Mouse (Mus musculus) liver, postnatal 0 days (tissue): Measurements from ENCODE around the gene Lzts2. TPM values are rescaled to one million over a fixed set of nuclear protein-coding genes. Genes with fewer than 3 reads are reported as not detected.

Experiments
- ATAC-seq: fragments of 200-750 bp; cut with Nextera tagmentation; 2 replicates; pipeline ENCODE4 v1.8.0; 2017; ENCODE audit warnings: mild to moderate bottlenecking, moderate library complexity
- DNase-seq: peaks from one replicate; pipeline ENCODE4 v3.0.0-alpha.2; 2016
- H3K27ac ChIP-seq: fragments of 300-500 bp; sonication (generic); 2 replicates; pipeline ENCODE4 v1.5.1; 2014; ENCODE audit warnings: antibody characterized with exemption, moderate library complexity, mild to moderate bottlenecking, low read depth
- H3K27me3 ChIP-seq: fragments of 300-500 bp; sonication (generic); 2 replicates; pipeline ENCODE4 v1.6.1; 2014; ENCODE audit warnings: low read length, control low read depth, mixed read lengths; ENCODE audit not compliant: insufficient read depth
- H3K36me3 ChIP-seq: fragments of 300-500 bp; sonication (generic); replicated peaks from 2 replicates; pipeline ENCODE4 v1.6.1; 2014; ENCODE audit warnings: mild to moderate bottlenecking, control low read depth, low read length, moderate library complexity, mixed read lengths; ENCODE audit not compliant: insufficient read depth
- H3K4me1 ChIP-seq: fragments of 300-500 bp; sonication (generic); 2 replicates; pipeline ENCODE4 v1.6.1; 2014; ENCODE audit warnings: antibody characterized with exemption, mild to moderate bottlenecking, control low read depth; ENCODE audit not compliant: insufficient read depth
- H3K4me2 ChIP-seq: fragments of 300-500 bp; sonication (generic); 2 replicates; pipeline ENCODE4 v1.6.1; 2014; ENCODE audit warnings: low read depth, mild to moderate bottlenecking, low read length, moderate library complexity, mixed read lengths
- H3K4me3 ChIP-seq: fragments of 300-500 bp; sonication (generic); 2 replicates; pipeline ENCODE4 v1.5.1; 2014; ENCODE audit warnings: low read depth, low read length
- H3K9ac ChIP-seq: fragments of 300-500 bp; sonication (generic); replicated peaks from 2 replicates; pipeline ENCODE4 v1.6.1; 2014; ENCODE audit warnings: mild to moderate bottlenecking, moderate library complexity
- H3K9me3 ChIP-seq: fragments of 300-500 bp; sonication (generic); 2 replicates; pipeline ENCODE4 v1.6.1; 2016; ENCODE audit warnings: mild to moderate bottlenecking, control low read depth, low read length, mixed read lengths
- CTCF ChIP-seq: sonication (generic); IDR thresholded peaks from 2 replicates; pipeline ENCODE4 v1.5.1; 2016; ENCODE audit warnings: antibody characterized with exemption, low read depth
- EP300 ChIP-seq: IDR thresholded peaks from 2 replicates; pipeline ENCODE4 v1.6.1; 2016; ENCODE audit warnings: antibody characterized with exemption, low read depth, mild to moderate bottlenecking
- WGBS: fragments of 180-500 bp; shearing (Covaris S2); extraction: QIAGEN DNeasy Blood & Tissue Kit; methylation state at CpG from one replicate; pipeline ENCODE4 v1.1.7; 2014; ENCODE audit not compliant: insufficient replicate concordance; 5-methylcytosine and 5-hydroxymethylcytosine counted together
- polyA plus RNA-seq: library from polyadenylated mRNA; unstranded; fragments of >200 nt; fragmentation: Nextera tagmentation; extraction: Ambion mirVana; gene quantifications from 2 replicates; pipeline ENCODE4 v1.2.1, GENCODE M21; 2015

Lzts2 gene
- polyA plus RNA-seq, 1 experiment from 2014 or later, result 5.7 TPM

DNA sequence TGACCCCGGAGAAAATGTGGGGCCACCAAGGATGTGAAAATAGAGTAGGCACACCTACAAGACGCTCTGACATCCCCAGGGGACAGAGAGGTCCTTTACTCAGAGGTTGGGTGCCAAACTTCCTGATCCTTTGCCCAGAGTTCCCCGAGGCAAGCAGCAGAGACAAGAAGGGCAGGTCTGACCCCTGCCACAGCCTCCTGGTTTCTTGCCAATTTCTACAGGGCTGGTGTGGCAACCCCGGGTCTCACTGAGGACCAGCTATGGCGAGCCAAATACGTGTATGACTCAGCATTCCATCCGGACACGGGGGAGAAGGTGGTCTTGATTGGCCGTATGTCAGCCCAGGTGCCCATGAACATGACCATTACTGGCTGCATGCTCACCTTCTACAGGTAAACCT, 35.3 kb downstream of the Lzts2 start:
- no peak overlapping the region for H3K4me3 ChIP-seq
- no peaks in the 10 kb centered on the region for H3K9me3 ChIP-seq
- no peak overlapping the region for H3K9ac ChIP-seq
- H3K36me3 ChIP-seq, result 0 out of 2 replicates have a peak, but pooled peaks cover 2% of the 10 kb centered on the region
- no peak overlapping the region for H3K27ac ChIP-seq
- H3K4me2 ChIP-seq, result no peak overlapping the region
- WGBS, result 68% methylated on average over 9 of the region's 9 CpGs
- DNase-seq (no peak), ATAC-seq (no peak)
- TF ChIP-seq CTCF, result no peak
- TF ChIP-seq EP300, result no peak
- peaks cover 25% of the 10 kb centered on the region for H3K4me1 ChIP-seq
- H3K27me3 ChIP-seq, result peaks cover 27% of the 10 kb centered on the region

DNA sequence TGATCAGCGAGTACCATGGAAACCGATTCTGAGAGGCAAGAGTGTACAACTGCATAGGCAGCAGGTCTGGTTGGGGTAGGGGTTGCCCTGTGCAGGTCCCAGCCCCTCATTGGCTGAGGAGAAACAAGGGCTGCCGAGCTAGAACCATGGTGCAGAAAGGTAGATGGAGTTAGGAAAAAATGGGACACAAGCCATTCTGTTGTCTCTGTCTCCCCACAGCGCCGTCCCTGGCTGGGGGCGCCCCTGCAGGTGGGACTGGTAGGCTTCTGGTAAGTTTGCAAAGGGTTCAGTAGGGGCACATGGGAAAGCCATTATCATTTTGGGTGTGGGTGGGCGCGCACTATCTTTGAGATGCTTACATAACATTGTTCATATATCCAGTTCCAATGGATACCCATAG, 39.2 kb downstream of the Lzts2 start:
- Histone ChIP-seq H3K9ac (no peak overlapping the region), H3K4me1 (peaks cover 15% of the 10 kb centered on the region), H3K9me3 (no peaks in the 10 kb centered on the region), H3K4me3 (no peak overlapping the region), H3K27me3 (no peaks in the 10 kb centered on the region), H3K36me3 (0 out of 2 replicates have a peak, but pooled peaks cover 2% of the 10 kb centered on the region), H3K27ac (no peak overlapping the region), H3K4me2 (no peak overlapping the region)
- ATAC-seq (no peak), DNase-seq (no peak)
- TF ChIP-seq CTCF (no peak), EP300 (no peak)
- 88% methylated on average over 8 of the region's 8 CpGs for WGBS

DNA sequence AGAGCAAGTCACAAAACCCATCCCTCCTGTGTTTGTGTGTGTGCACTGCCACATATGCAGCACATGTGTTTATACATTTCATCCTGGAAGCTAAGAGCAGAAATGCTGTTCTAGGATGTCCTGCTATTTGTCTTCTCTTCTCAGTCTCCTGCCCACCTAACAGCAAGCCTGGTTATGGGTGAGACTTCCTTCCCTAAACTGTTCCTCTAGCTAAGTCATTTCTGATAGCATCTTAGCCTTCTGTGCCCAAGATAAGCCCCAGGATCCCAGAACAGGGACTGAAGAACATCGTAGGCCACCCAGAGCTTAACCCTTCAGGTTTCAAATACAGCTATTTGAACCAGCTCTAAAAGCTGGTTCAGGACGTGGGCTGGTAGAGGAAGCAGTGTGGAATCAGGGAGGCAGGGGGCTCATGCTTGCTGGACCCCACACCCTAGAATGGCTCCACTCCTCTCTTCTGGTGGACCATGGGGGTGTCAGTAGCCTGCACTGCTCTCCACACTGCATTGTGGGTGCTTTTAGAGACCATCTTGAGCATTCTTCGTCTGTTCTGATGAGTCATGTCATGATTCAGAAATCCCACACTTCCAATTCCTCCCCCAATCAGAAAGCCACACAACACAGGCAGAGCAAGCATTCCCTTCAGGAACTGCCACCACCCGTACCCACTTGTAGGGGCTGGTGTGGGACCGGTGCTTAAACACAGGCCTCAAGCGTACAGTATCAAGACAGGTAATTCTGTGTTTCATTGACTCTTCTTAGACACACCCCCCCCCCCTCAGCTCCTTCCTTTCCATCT, 40.9 kb downstream of the Lzts2 start:
- TF ChIP-seq EP300 (no peak), CTCF (no peak)
- peaks cover 25% of the 10 kb centered on the region for H3K4me1 ChIP-seq
- WGBS, result 66% methylated on average over 6 of the region's 6 CpGs
- no peaks in the 10 kb centered on the region for H3K9me3 ChIP-seq
- DNase-seq (no peak), ATAC-seq (no peak)
- no peak overlapping the region for H3K9ac ChIP-seq
- H3K4me3 ChIP-seq, result no peak overlapping the region
- 0 out of 2 replicates have a peak, but pooled peaks cover 2% of the 10 kb centered on the region for H3K36me3 ChIP-seq
- no peaks in the 10 kb centered on the region for H3K27me3 ChIP-seq
- no peak overlapping the region for H3K4me2 ChIP-seq
- H3K27ac ChIP-seq, result no peak overlapping the region

DNA sequence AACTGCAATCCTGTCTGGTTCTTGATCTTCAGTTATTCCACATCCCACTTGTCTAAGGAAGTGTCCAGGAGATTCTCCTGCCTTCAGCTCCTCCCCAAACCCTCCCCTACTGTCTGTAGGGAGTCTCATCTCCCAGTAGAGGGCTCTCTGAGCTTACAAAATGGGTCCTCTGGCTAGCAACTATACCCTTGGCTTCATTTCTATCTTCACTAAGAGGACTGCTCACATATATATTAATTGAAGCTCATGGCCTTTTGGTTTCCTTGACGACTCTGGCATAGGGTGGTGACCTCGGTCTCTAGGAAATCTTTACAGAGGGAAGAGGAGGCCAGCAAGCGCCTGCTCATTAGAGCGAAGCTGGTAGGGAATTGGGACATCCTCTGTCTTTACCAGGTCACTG, 42.1 kb downstream of the Lzts2 start:
- H3K9me3 ChIP-seq, result no peaks in the 10 kb centered on the region
- DNase-seq (no peak), ATAC-seq (no peak)
- no peak overlapping the region for H3K4me3 ChIP-seq
- no peaks in the 10 kb centered on the region for H3K27me3 ChIP-seq
- TF ChIP-seq CTCF (peak; percentile 82), EP300 (no peak)
- 34% methylated on average over 4 of the region's 4 CpGs for WGBS
- H3K9ac ChIP-seq, result no peak overlapping the region
- no peak overlapping the region for H3K4me2 ChIP-seq
- H3K36me3 ChIP-seq, result 0 out of 2 replicates have a peak, but pooled peaks cover 2% of the 10 kb centered on the region
- H3K27ac ChIP-seq, result no peak overlapping the region
- peaks cover 25% of the 10 kb centered on the region for H3K4me1 ChIP-seq

DNA sequence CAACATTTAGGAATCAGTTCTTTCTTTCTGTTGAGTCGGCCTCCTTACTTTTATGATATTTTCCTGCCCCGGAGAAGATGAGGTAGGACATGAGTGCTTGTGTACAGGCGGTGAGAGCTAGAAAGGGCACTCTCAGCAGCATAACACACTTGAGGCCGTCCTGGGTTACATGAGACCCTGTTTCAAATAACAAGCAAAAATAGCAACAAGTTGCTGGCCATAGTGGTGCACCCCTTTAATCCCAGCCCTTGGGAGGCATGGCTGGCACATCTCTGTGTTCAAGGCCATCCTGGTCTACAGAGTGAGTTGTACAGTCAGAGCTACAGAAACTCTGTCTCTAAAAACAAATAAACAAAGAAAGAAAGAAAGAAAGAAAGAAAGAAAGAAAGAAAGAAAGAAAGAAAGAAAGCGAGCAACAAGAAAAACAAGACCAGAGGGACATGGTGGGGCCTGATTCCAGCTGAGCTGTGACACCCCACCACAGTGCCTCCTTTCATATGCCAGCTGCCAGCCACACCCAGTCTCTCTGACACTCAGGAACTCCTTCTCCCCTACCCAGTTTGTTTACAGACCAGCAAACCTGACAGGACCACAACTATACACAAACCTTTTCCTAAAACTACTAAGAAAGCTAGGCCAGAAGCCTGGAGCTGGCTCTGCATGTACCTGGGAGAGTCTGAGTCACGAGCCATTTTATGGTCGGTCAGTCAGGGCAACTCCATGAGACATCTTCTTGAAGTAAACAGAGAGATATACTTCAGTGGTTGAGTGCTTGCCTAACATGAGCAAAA, 42.9 kb downstream of the Lzts2 start:
- no peaks in the 10 kb centered on the region for H3K36me3 ChIP-seq
- peaks cover 25% of the 10 kb centered on the region for H3K4me1 ChIP-seq
- TF ChIP-seq CTCF, result no peak
- TF ChIP-seq EP300, result no peak
- 70% methylated on average over 7 of the region's 7 CpGs for WGBS
- H3K27ac ChIP-seq, result peak overlapping the region; percentile 96
- peak overlapping the region; percentile 76 for H3K4me3 ChIP-seq
- H3K27me3 ChIP-seq, result no peaks in the 10 kb centered on the region
- H3K9me3 ChIP-seq, result no peaks in the 10 kb centered on the region
- ATAC-seq (no peak), DNase-seq (no peak)
- H3K9ac ChIP-seq, result 0 out of 2 replicates have a peak overlapping the region, but pooled peaks have one; percentile 12
- H3K4me2 ChIP-seq, result peak overlapping the region; percentile 95

DNA sequence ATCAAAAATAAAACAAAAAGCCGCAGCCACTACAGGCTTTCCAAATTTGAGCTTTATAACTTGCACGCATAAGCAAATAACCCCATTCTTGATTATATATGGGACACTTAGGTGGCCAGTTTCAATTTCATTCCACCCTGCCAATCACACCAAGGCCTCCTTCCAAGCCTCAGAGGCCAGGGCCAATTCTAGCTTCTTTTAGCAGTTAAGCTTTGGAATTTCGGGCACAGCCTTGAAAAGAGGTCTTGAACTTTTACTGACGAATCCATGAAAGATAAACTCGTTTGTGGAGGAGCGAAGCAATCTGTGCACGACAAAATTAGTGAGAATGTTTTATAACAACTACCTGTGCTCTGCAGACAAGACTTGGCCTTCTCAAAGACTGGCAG, 43.5 kb downstream of the Lzts2 start:
- WGBS, result 31% methylated on average over 7 of the region's 7 CpGs
- Histone ChIP-seq H3K27me3 (no peaks in the 10 kb centered on the region), H3K36me3 (no peaks in the 10 kb centered on the region), H3K9ac (peak overlapping the region; percentile 85), H3K4me2 (peak overlapping the region; percentile 95), H3K4me3 (peak overlapping the region; percentile 76), H3K9me3 (no peaks in the 10 kb centered on the region), H3K27ac (peak overlapping the region; percentile 96), H3K4me1 (peaks cover 25% of the 10 kb centered on the region)
- no peak for DNase-seq
- TF ChIP-seq CTCF (no peak), EP300 (no peak)
- ATAC-seq, result no peak
